Mouse (Mus musculus) natural killer cell, adult 2 months (primary cell): Measurements from ENCODE around the gene Zfp956.
A peak's percentile ranks its signal among the peaks of the same experiment; 100 is the strongest.
"Not testable (repeated sequence)": the region's sequence is repeated elsewhere in the genome, so short reads cannot be mapped to it uniquely, and the experiment has no call there.

Source experiments
- DNase-seq, 2 experiments: peaks; one replicate each; pipeline ENCODE4 v3.0.0; 2022; ENCODE audit warnings: low spot score in 2 of 2

Gene Zfp956

GRCm38 (mm10) chr6:47968166-47968565 lies 15.0 kb downstream of the Zfp956 start:
- DNase-seq: not testable (repeated sequence)

GRCm38 (mm10) chr6:47974599-47974998 lies 21.4 kb downstream of the Zfp956 start:
- DNase-seq: no peak

- DNase-seq: peak; percentile 50 to 70
Observed at GRCm38 (mm10) chr6:47978897-47979368, 25.7 kb downstream of the Zfp956 start.

GRCm38 (mm10) chr6:47983936-47984335 lies 30.7 kb downstream of the Zfp956 start:
- DNase-seq: no peak

- no peak for DNase-seq
Observed at GRCm38 (mm10) chr6:47995661-47996060, 42.5 kb downstream of the Zfp956 start.

- DNase-seq: no peak
Observed at GRCm38 (mm10) chr6:48010727-48011126, 57.5 kb downstream of the Zfp956 start.
